Mouse (Mus musculus) splenic B cell, adult 2 months (primary cell): ENCODE results near the gene Sorcs2.

Experiments used
- DNase-seq: peaks from one replicate; pipeline ENCODE4 v3.0.0-alpha.2; 2011; ENCODE audit warnings: low read depth, low spot score
- H3K27me3 ChIP-seq: 2 replicates; pipeline ENCODE4 v1.6.1; 2012; ENCODE audit warnings: mild to moderate bottlenecking, low read length, moderate library complexity, mixed read lengths; ENCODE audit not compliant: control insufficient read depth, poor library complexity, insufficient read depth, severe bottlenecking
- H3K36me3 ChIP-seq: 2 replicates; pipeline ENCODE4 v1.6.1; 2012; ENCODE audit warnings: mild to moderate bottlenecking, low read length, moderate library complexity, mixed read lengths; ENCODE audit not compliant: control insufficient read depth, poor library complexity, insufficient read depth, severe bottlenecking

Sorcs2 gene

DNA sequence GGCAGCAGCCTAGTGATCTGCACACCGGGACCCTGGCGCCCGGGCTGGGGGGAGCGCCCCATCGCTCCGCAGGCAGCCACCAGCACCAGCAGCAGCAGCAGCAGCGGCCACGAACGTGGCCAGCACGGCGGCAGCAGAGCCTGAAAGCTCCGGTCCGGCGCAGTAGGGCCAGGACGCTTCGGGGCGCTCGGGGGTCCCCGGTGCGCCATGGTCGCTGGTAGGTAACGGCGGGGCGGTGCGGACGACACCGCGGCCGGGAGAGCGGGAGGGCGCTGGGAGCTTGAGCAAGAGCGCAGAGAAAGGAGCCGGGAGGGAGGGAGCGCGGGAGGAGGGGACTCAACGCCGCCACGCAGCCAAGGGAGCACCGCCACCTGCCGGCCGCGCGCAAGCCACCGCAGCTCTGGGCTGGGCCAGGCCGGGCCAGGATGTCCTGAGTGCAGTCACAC, at the start of gene Sorcs2:
TSS of gene Sorcs2 (minus strand) at position 303 of the 446 bp plus-strand sequence.
- no peaks in the 10 kb centered on the region for H3K36me3 ChIP-seq
- DNase-seq = peak; percentile 86

DNA sequence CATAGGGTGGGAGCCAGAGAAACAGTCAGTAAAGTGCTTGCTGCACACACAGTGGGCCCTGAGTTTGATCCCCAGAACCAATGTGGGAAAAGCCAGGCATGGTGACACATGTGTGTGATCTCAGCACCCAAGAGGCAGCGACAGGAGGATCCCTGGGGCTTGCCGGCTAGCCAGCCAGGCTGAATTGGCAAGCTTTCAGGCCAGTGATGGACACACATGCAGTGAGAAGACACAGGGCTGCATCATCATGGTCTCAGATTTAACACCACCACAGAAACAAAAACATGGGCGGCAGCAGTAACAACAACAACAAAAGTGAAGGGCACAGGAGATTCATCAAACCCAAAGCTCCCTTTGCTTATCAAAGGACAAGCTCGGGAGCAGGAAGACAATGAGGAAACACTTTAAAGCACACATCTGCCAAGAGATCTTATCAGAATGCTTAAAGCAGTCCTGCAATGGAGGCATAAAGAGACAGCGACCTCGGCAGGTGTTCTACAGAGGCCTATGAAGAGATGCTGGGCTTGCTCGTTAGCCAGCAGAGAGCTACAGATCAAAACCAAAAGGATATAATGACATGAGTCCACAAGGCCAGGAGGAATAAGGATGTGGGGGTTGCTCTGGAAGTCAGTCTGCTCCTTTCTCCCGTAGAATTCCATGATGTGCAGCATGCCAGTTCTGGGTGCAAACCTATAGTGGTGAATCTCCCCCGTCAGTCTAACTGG, 48.4 kb upstream of the Sorcs2 start:
- no peaks in the 10 kb centered on the region for H3K27me3 ChIP-seq
- H3K36me3 ChIP-seq = no peaks in the 10 kb centered on the region
- DNase-seq = no peak

More for the DNA sequence above, at the start of gene Sorcs2:
- no peaks in the 10 kb centered on the region for H3K27me3 ChIP-seq

DNA sequence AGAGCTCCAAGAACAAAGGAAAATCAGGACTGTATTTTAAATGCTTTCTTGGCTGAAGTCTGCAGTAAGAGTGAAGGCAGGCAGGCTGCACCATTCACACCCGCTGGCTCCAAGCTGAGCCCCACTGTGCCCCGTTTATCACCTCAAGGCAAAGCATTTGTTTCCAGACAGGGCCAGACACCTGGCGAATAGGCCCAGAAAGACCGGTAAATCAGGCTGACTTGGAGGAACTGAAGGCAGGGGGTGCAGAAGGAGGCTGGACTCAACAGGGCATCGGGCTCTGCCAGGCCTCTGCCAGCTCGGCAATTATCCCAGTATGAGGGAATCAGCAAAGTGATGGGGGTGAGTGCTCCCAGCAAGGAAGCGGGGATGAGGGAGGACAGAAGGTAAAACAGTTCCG, 47.1 kb upstream of the Sorcs2 start:
- no peaks in the 10 kb centered on the region for H3K27me3 ChIP-seq
- DNase-seq = no peak

DNA sequence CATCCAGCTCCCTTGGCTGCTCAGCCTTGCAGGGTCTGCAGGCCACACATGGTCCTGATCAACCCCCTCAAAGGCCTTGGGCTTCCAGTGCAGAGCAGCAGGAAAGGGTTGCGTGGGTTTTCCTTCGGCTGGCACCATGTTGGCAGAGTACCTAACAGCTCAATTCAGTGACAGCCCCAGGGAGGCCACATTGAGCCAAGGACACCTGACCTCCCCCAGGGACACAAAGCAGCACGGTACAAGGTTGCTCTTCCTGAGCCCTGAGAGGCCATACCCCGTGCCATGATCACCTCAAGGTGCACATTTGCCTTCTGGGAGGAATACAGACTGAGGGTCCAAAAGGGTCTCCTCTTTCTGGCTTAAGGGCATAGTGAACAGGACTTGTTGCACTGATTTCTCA, 46.7 kb upstream of the Sorcs2 start:
- Histone ChIP-seq H3K36me3 (no peaks in the 10 kb centered on the region), H3K27me3 (no peaks in the 10 kb centered on the region)
- no peak for DNase-seq

More for the DNA sequence above, 47.1 kb upstream of the Sorcs2 start:
- H3K36me3 ChIP-seq = no peaks in the 10 kb centered on the region

DNA sequence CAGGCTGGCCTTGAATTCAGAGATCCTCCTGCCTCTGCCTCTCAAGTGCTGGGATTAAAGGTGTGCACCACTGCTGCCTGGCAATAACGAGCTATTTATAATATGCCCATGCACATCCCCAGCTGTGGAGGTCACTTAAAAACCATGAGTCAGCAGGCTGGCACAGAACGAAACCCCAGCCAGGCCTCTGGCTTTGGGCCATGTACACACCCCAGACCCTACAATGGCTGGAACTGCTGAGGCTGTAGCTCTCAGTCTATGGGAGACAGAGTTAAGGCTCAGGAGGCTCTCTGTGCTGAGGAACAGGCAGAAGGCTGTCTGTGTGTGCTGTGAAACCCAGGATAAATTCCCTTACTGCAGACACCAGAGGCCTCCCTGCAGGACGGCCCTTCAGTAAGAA, 42.8 kb upstream of the Sorcs2 start:
- Histone ChIP-seq H3K36me3 (no peaks in the 10 kb centered on the region), H3K27me3 (no peaks in the 10 kb centered on the region)
- no peak for DNase-seq

DNA sequence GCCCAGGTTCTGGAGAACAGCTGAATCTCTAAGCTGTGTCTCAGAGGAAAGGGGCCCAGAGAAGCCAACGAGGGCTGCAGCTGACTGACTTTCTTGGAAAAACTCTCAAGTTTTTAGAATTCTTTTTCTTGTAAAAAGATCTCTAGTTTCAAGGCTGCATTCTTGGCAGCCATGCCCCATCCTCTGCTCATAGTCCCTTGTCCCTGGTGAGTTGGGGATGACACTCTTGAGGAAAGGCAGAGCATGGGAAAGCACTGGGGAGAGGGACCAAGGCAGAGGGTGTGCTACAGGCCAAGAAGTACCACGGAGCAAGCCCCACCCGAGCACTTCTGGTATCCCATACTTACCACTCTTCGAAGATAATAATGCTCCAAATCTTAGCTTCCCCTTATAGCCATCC, 38.9 kb upstream of the Sorcs2 start:
- Histone ChIP-seq H3K36me3 (no peaks in the 10 kb centered on the region), H3K27me3 (no peaks in the 10 kb centered on the region)
- DNase-seq = no peak

DNA sequence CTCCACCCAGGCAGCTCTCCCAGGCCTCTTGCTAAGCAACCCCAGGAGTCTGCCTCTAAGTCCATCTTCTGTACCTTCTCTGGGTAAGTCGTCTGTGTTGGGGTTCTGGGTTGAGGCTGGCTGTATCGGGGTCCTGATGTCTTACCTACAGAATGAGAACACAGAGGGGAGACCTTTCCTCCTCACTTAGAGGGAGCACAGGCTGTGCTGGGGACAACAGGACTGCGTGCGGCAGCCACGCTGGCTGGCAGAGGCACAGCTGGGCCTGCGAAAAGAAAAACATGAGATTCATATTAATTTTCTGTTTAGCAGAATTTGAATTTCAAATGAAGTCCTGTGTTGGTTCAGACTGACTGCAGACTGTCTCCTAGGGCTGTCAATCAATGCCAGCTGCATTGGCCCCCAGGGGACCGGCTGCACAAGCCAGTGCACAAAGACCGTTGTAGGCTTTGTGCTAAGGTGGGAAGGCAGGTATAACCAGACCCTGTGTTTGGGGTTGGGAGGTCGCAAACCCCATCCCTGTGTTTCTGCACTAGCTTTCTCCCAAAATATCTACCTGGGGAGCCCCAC, 36.5 kb upstream of the Sorcs2 start:
- peak; percentile 17 for DNase-seq
- Histone ChIP-seq H3K36me3 (no peaks in the 10 kb centered on the region), H3K27me3 (no peaks in the 10 kb centered on the region)

DNA sequence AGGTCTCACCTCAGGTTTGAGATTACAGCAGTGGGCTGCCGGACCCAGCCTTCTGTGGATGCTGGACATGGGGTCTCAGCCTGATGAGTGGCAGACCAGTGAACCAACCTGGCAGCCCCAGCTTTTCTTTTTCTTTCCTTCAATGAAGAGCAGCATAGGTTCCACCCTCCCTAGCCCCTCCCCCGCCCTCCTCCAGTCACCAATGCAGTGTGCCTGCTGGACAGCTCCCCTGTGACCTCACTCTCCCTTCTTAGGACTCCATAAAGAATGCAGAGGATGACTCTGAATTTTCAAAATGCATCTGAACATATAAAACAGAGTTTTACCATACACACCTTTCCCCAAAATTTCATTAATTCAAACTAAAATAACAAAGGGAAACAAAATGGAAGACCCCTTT, 33.8 kb upstream of the Sorcs2 start:
- Histone ChIP-seq H3K27me3 (no peaks in the 10 kb centered on the region), H3K36me3 (no peaks in the 10 kb centered on the region)
- DNase-seq = no peak

DNA sequence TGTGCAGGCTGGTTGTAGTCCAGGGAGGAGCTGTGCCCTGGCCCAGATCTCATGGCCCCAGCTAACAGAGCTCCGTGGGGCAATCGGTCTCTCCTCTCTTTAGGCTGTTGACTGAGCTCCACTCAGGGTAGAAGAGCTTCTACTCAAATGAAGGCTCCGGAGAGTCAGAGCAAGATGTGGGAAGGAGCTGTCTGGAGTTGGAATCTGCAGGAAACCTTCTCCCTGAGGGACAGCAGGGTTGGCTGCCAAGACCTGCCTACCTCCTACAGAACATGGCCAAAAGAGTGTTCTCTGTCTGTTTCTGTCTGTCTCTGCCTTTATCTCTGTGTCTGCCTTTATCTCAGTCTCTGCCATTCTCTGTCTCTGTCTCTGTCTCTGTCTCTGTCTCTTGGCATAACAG, 31.6 kb upstream of the Sorcs2 start:
- no peak for DNase-seq
- H3K27me3 ChIP-seq = no peaks in the 10 kb centered on the region
- H3K36me3 ChIP-seq = no peaks in the 10 kb centered on the region

DNA sequence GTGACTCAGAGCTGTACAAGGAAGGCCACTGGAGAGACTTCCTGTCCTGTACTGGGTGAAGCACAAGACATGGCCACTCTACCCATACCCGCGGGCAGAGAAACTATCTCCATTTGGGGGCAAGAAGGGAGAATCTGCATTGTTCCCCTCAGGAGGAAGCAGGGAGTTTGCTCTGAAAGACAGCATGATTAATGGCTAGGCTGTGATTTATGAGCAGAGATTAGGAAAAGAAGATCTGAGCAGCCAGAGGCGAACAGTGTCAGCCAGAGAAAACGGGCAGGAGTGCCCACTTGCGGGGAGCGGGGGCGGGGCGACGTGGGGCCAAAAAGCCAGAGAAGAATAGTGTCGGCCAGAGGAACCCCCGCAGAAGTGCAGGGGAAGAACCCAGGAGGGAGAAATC, 29.9 kb upstream of the Sorcs2 start:
- H3K36me3 ChIP-seq = no peaks in the 10 kb centered on the region
- no peaks in the 10 kb centered on the region for H3K27me3 ChIP-seq
- no peak for DNase-seq

DNA sequence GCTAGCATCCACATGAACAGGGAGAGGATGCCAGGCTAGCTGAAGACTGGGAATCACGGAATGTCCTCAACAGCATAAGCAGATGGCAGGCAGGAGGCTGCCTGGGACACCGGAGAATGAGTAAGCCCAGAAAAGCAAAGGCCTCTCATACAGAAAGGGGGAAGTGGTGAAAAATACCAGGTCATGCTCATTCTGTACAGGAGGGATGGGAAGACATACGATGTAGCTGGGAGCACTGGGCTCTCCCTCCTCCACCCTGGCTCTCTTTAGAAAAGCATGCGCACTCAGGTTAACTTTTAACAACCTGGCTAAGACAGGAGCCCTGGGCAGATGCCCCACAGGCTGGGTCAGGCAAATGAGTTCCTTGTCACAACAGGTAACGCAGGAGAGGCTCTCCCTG, 28.5 kb upstream of the Sorcs2 start:
- no peaks in the 10 kb centered on the region for H3K36me3 ChIP-seq
- no peak for DNase-seq
- no peaks in the 10 kb centered on the region for H3K27me3 ChIP-seq

DNA sequence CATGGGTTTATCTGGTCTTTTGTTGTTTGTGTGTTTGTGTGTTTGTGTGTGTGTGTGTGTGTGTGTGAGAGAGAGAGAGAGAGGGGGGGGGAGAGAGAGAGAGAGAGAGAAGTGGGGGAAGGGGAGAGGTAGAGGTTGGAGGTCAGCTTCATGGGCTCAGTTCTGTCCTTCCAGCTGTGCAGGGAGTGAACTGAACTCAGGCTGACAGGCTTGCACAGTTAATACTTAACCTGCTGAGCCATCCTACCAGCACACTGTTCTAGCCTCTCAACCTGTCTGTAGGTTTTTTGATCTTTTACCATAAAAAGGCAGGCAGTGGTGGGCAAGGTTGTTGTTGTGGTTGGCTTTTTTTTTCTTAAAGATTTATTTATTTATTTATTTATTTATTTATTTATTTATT, 26.7 kb upstream of the Sorcs2 start:
- no peak for DNase-seq
- Histone ChIP-seq H3K36me3 (no peaks in the 10 kb centered on the region), H3K27me3 (no peaks in the 10 kb centered on the region)

DNA sequence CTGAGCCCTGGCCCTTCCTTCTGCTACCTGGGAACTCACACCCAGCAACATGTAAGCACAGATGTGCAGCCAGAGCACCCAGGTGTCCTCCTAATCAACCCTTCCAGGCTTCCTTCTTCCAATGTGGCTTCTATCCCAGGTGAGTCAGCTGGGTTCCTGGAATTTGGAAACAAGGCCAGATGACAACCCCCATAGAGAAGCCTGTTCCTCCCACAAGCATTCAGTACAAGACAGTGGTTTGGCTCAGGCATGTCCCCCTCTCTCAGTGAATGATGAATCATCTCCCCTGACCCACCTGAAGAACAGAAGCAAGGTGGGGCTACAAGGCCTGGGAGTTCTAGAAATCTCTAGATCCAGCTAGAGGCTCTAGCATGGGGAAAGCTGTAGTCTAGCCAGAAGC, 24.8 kb upstream of the Sorcs2 start:
- Histone ChIP-seq H3K36me3 (no peaks in the 10 kb centered on the region), H3K27me3 (no peaks in the 10 kb centered on the region)
- no peak for DNase-seq

DNA sequence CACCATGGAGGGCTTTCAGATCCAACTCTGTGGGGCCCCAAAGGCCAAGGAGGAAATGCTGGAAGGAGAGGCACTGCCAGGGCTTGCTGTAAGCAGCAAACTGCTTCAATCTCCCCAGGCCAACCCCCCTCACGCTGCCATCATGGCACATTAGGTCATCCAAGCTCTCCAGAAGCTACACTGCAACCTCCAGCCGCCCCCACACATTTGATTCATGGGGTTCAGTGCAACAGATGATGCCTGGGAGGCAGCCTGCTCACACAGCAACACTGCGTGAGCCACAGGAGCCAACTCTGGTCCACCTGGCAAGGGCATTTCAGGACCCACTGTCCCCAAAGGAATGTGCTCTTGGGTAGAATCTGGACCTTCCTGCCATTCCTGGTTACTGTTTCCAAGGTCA, 21.9 kb upstream of the Sorcs2 start:
- H3K27me3 ChIP-seq = no peaks in the 10 kb centered on the region
- no peaks in the 10 kb centered on the region for H3K36me3 ChIP-seq
- no peak for DNase-seq

DNA sequence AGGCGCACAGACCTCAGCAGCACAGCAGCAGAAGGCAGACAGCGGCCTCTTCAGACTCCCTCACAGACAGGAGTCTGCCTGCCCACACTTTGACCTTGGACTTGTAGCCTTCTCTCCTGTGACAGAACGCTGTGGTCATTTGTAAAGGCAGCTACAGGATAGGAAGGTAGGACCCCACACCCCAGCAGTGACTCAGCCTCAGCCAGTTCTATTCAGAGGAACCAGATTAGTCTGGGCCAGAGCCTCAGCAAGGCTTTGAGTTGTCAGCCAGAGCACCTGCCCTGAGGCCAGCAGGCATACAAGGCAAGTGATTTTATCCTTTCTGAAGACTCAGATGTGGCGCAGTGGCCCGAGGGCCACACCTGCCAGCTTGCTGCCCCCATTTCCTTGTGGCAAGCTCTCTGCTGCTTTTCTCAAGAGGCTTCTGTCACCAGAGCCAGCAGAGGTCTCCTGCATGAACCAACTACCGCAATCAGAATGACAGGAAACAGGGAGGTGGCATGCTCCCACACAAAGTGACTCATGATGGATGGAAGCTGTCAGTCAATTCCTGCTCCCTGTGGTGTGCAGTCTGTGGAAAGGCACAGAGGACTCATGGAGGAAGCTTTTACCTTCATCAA, 16.9 kb upstream of the Sorcs2 start:
- Histone ChIP-seq H3K36me3 (no peaks in the 10 kb centered on the region), H3K27me3 (no peaks in the 10 kb centered on the region)
- DNase-seq = no peak
